In genomic region chr19:38352495-38353130, GRCm38 (mm10) we compare ENCODE assay signal across 9 mouse cellular contexts. TPM values are rescaled to one million over a fixed set of nuclear protein-coding genes. Genes with fewer than 3 reads are reported as not detected.
A peak's percentile ranks its signal among the peaks of the same experiment; 100 is the strongest.
DNase-seq lines count a peak whose midpoint lies in the region; ATAC-seq and TF ChIP-seq lines count a peak whose summit lies in the region.
"Had no signal": no experiment of that assay in that cellular context is flagged by ENCODE, and none has a peak within 500 bp of the region (broad histone marks: within the 10 kb centered on the region; RNA-seq: fewer than 3 reads in every experiment).

No protein-coding gene starts in this region.

- no peak overlapping the region for H3K9ac ChIP-seq in midbrain, embryonic 13.5 days (replicated peaks)
- H3K9ac ChIP-seq: limb, embryonic 12.5 days had no signal

- no peak for DNase-seq in frontal cortex, postnatal 14 days (ENCODE audit: low spot score in 2 of 2)
- peak; percentile 28 to 31 for DNase-seq in B cell, adult 2 months
- DNase-seq in c-Kit-positive CD71-positive TER-119-positive erythroid progenitor cells, embryonic 14.5 days (ENCODE audit: low spot score): peak; percentile 49
- DNase-seq in frontal cortex, postnatal 25 days (ENCODE audit: low spot score in 2 of 2): peak; percentile 7 to 12
- DNase-seq in layer of hippocampus, adult 2 months (ENCODE audit: low spot score in 2 of 2): peak; percentile 41 to 68
- DNase-seq in spleen, adult 12 weeks (ENCODE audit: low spot score): no peak

- TF ChIP-seq CTCF in layer of hippocampus, adult 2 months (conservative IDR thresholded peaks at IDR 0.05): peak; percentile 80

- 45% methylated on average over 6 of the region's 6 CpGs for WGBS in midbrain, embryonic 13.5 days

- H3K27ac ChIP-seq in layer of hippocampus, adult 2 months: peak overlapping the region; percentile 62
- no peak overlapping the region for H3K27ac ChIP-seq in midbrain, embryonic 13.5 days
- H3K27ac ChIP-seq: limb, embryonic 12.5 days had no signal

- H3K36me3 ChIP-seq in midbrain, embryonic 13.5 days: no peaks in the 10 kb centered on the region
- H3K36me3 ChIP-seq: limb, embryonic 12.5 days had no signal

- H3K4me3 ChIP-seq in layer of hippocampus, adult 2 months: no peak overlapping the region
- no peak overlapping the region for H3K4me3 ChIP-seq in midbrain, embryonic 13.5 days (replicated peaks)
- H3K4me3 ChIP-seq: limb, embryonic 12.5 days had no signal

- no peak overlapping the region for H3K4me2 ChIP-seq in midbrain, embryonic 13.5 days (replicated peaks)
- H3K4me2 ChIP-seq: limb, embryonic 12.5 days had no signal

- H3K27me3 ChIP-seq in midbrain, embryonic 13.5 days: no peaks in the 10 kb centered on the region
- H3K27me3 ChIP-seq: limb, embryonic 12.5 days had no signal

- peaks cover 8% of the 10 kb centered on the region for H3K4me1 ChIP-seq in midbrain, embryonic 13.5 days (replicated peaks)

- H3K9me3 ChIP-seq in midbrain, embryonic 13.5 days: no peaks in the 10 kb centered on the region
- H3K9me3 ChIP-seq: limb, embryonic 12.5 days had no signal

- peak; percentile 94 for ATAC-seq in frontal cortex, adult (ENCODE audit: low TSS enrichment)
- 0 out of 2 replicates have a peak, but pooled peaks have one; percentile 68 for ATAC-seq in midbrain, embryonic 13.5 days

RNA-seq across cellular contexts. Expression of gene Slc35g1, which starts 43.2 kb away (rescaled TPM):
- 1 to 10 TPM; 2.4 to 3.1 TPM for total RNA-seq in layer of hippocampus, adult 2 months (2021)
- 1.7 and 1.9 TPM in 2 replicates for polyA plus RNA-seq in midbrain, embryonic 13.5 days (2015; fragmentation: Nextera tagmentation; extraction: Ambion mirVana)

Comparison
In these comparisons a context has a peak if more than half of its experiments do, and no peak if none do; other contexts are left out.
1. DNase-seq: peak in B cell, adult 2 months (2 of 2), c-Kit-positive CD71-positive TER-119-positive erythroid progenitor cells, embryonic 14.5 days (single experiment), frontal cortex, postnatal 25 days (2 of 2) and layer of hippocampus, adult 2 months (2 of 2); none in frontal cortex, postnatal 14 days (0 of 2) and spleen, adult 12 weeks (single experiment).